In genomic region chr6:99101489-99101908, GRCm38 (mm10) we compare ENCODE assay signal across 8 mouse cellular contexts.
DNase-seq lines count a peak whose midpoint lies in the region; ATAC-seq and TF ChIP-seq lines count a peak whose summit lies in the region.

No protein-coding gene starts in this region.

- no peak for TF ChIP-seq POLR2A in small intestine, adult 2 months (IDR thresholded peaks at IDR 0.05; ENCODE audit: low read depth, low read length)

- no peak overlapping the region for H3K27ac ChIP-seq in hindbrain, embryonic 12.5 days
- peak overlapping the region; percentile 60 for H3K27ac ChIP-seq in liver, embryonic 11.5 days (ENCODE audit: low read depth, low read length)
- peak overlapping the region; percentile 65 for H3K27ac ChIP-seq in small intestine, adult 2 months (ENCODE audit: insufficient read depth, low read depth, low read length)

- H3K4me2 ChIP-seq in hindbrain, embryonic 12.5 days (replicated peaks), result peak overlapping the region; percentile 11; the same call in 1 of the 2 replicates
- H3K4me2 ChIP-seq in liver, embryonic 11.5 days, result peak overlapping the region; percentile 33; the same call in 1 of the 2 replicates

- H3K4me3 ChIP-seq in hindbrain, embryonic 12.5 days, result no peak overlapping the region
- no peak overlapping the region for H3K4me3 ChIP-seq in liver, embryonic 11.5 days (ENCODE audit: low read depth, low read length)
- no peak overlapping the region for H3K4me3 ChIP-seq in small intestine, adult 2 months (ENCODE audit: low read depth, low read length)

- H3K4me1 ChIP-seq in hindbrain, embryonic 12.5 days, result peaks cover 22% of the 10 kb centered on the region
- H3K4me1 ChIP-seq in liver, embryonic 11.5 days (replicated peaks; ENCODE audit: control insufficient read depth, insufficient read depth, low read length), result peaks cover 32% of the 10 kb centered on the region
- H3K4me1 ChIP-seq in small intestine, adult 2 months (ENCODE audit: control insufficient read depth, insufficient read depth, insufficient read length, low read length), result peaks cover 22% of the 10 kb centered on the region

- DNase-seq in A20 (ENCODE audit: low read depth, low spot score), result peak; percentile 71
- DNase-seq in embryo, embryonic 10.5 days (ENCODE audit: low spot score), result peak; percentile 79
- DNase-seq in liver, embryonic 11.5 days (ENCODE audit: low spot score), result peak; percentile 40
- no peak for DNase-seq in right cerebral cortex, postnatal 4 days
- DNase-seq in layer of hippocampus, adult 11-12 months (ENCODE audit: low spot score), result no peak

- TF ChIP-seq CTCF in small intestine, adult 2 months (IDR thresholded peaks at IDR 0.05; ENCODE audit: extremely low read depth, insufficient read length, insufficient replicate concordance, low read depth, low read length), result no peak

- no peaks in the 10 kb centered on the region for H3K9me3 ChIP-seq in hindbrain, embryonic 12.5 days (replicated peaks)
- H3K9me3 ChIP-seq in liver, embryonic 11.5 days (ENCODE audit: control insufficient read depth, low read length), result no peaks in the 10 kb centered on the region

- WGBS in hindbrain, embryonic 12.5 days, result 6% methylated on average over 5 of the region's 6 CpGs
- WGBS in liver, embryonic 11.5 days, result 37% methylated on average over 6 of the region's 6 CpGs
- 13% methylated on average over 6 of the region's 6 CpGs for WGBS in small intestine, adult 2 months

- H3K27me3 ChIP-seq in hindbrain, embryonic 12.5 days, result no peaks in the 10 kb centered on the region
- H3K27me3 ChIP-seq in liver, embryonic 11.5 days (replicated peaks; ENCODE audit: control insufficient read depth, insufficient read depth, low read length), result no peaks in the 10 kb centered on the region
- H3K27me3 ChIP-seq in small intestine, adult 2 months (ENCODE audit: control insufficient read depth, insufficient read depth, low read length), result no peaks in the 10 kb centered on the region

- no peaks in the 10 kb centered on the region for H3K36me3 ChIP-seq in hindbrain, embryonic 12.5 days
- no peaks in the 10 kb centered on the region for H3K36me3 ChIP-seq in liver, embryonic 11.5 days (ENCODE audit: control insufficient read depth, insufficient read depth, low read length)
- H3K36me3 ChIP-seq in small intestine, adult 2 months (ENCODE audit: control insufficient read depth, insufficient read depth, low read length), result no peaks in the 10 kb centered on the region

- H3K9ac ChIP-seq in hindbrain, embryonic 12.5 days, result no peak overlapping the region
- H3K9ac ChIP-seq in liver, embryonic 11.5 days (ENCODE audit: low read depth, low read length), result no peak overlapping the region

- no peak; the same call in 1 of the 2 replicates for ATAC-seq in hindbrain, embryonic 12.5 days (ENCODE audit: low FRiP score)
- ATAC-seq in liver, embryonic 11.5 days (replicated peaks; ENCODE audit: low FRiP score), result peak; percentile 64
- ATAC-seq in activated CD4-positive, CD25-positive, alpha-beta regulatory T cell, adult 4 months, result no peak

Comparison
In these comparisons a context has a peak if more than half of its experiments do, and no peak if none do; other contexts are left out.
1. DNase-seq: peak in A20 (single experiment), embryo, embryonic 10.5 days (single experiment) and liver, embryonic 11.5 days (single experiment); none in right cerebral cortex, postnatal 4 days (single experiment) and layer of hippocampus, adult 11-12 months (single experiment).